Comparison of ENCODE assay signal across 8 mouse cellular contexts in the genomic region with DNA sequence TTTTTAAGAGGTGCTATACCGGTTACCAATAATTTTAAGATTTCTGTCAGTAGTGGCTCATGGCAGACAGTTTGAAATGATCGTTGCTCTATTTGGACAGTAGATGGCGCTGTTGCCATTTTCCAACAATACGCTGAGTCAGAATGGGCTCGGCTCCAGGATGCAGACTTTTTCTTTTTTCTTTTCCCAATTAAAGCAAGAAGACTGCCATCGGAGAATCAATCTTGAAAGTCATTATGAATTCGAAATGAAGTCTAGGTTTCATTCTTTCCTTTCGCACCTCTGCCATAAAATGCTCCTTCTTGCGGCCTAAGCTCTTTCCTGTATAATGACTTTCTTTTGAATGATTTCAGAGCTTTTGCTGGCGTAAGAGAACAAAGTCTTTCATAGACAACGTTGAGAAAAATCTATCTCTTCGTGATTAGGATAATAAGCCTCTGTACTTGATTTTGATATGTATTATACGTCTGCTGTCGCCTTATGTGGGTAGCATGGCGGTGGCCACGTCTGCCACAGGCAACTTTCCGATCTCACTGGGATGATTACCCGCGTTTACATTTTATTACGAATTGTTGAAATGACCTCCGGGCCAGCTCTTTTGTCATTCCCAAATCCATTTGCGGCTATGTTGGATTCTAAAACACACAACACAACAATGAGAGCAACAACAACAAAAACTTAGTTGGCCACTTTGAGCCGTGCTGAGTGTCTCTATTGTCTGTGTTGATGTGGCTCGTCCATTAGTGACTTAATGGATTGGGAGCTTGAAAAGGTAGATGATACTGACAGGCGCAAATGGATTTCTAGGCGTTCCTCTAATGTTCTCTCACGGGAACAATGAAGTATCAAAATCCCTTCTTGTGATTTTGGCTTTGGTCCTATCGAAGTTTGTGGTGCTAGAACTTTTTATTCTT. TPM values are rescaled to one million over a fixed set of nuclear protein-coding genes. Genes with fewer than 3 reads are reported as not detected.
DNase-seq lines count a peak whose midpoint lies in the region; ATAC-seq and TF ChIP-seq lines count a peak whose summit lies in the region.

No protein-coding gene starts in this region.

- H3K4me3 ChIP-seq in liver, embryonic 12.5 days, result no peak overlapping the region
- peak overlapping the region; percentile 50 for H3K4me3 ChIP-seq in left cerebral cortex, adult 2 months

- H3K4me1 ChIP-seq in liver, embryonic 12.5 days, result no peaks in the 10 kb centered on the region

- no peaks in the 10 kb centered on the region for H3K36me3 ChIP-seq in liver, embryonic 12.5 days

- no peak overlapping the region for H3K27ac ChIP-seq in liver, embryonic 12.5 days
- H3K27ac ChIP-seq in left cerebral cortex, adult 2 months, result no peak overlapping the region

- intact Hi-C loops in left cerebral cortex, adult 2 months (cut with DNase I), result loop anchor here (5.0 to 10.0 kb wide), 2 partner anchors 937 to 1494 kb away; a partner anchor contains a TSS

- H3K9ac ChIP-seq in liver, embryonic 12.5 days, result no peak overlapping the region

- no peaks in the 10 kb centered on the region for H3K9me3 ChIP-seq in liver, embryonic 12.5 days (replicated peaks)

- H3K4me2 ChIP-seq in liver, embryonic 12.5 days, result no peak overlapping the region

- H3K27me3 ChIP-seq in liver, embryonic 12.5 days (replicated peaks), result no peaks in the 10 kb centered on the region

- peak; percentile 89 for TF ChIP-seq CTCF in left cerebral cortex, adult 2 months (IDR thresholded peaks at IDR 0.05)

- ATAC-seq in liver, embryonic 12.5 days, result no peak
- peak; percentile 97 for ATAC-seq in megakaryocyte progenitor cell, adult 5-6 weeks (replicated peaks; ENCODE audit: poor library complexity)

- peak; percentile 34 for DNase-seq in liver
- peak; percentile 22 for DNase-seq in cerebellum, adult 9-11 months
- DNase-seq in frontal cortex, adult 2 months (ENCODE audit: extremely low spot score in 1 of 2, low spot score in 1 of 2), result peak; percentile 30 to 91
- peak; percentile 63 for DNase-seq in hindlimb bud, embryonic 11.5 days (ENCODE audit: extremely low spot score, low read depth, low spot score)
- DNase-seq in left cerebral cortex, adult 2 months (ENCODE audit: extremely low spot score in 1 of 2, low spot score in 2 of 2), result peak; percentile 65 to 71
- DNase-seq in right cerebral cortex, postnatal 25 days, result peak; percentile 48

- 50% methylated on average over 28 of the region's 28 CpGs for WGBS in liver, embryonic 12.5 days (ENCODE audit: insufficient replicate concordance)

RNA-seq across cellular contexts. Expression of a gene that starts 36.2 kb away (rescaled TPM):
- 0.06 and 0.08 TPM in 2 replicates for polyA plus RNA-seq in liver, embryonic 12.5 days (2016; fragmentation: Nextera tagmentation; extraction: Ambion mirVana)
- polyA plus RNA-seq in frontal cortex, adult 2 months (2012; rRNA removed), result 0.34 and 0.68 TPM in 2 replicates
- 1 to 10 TPM; 1.2 to 1.9 TPM for total RNA-seq in left cerebral cortex, adult 2 months (2021)
- total RNA-seq in megakaryocyte progenitor cell, adult 5-6 weeks (2015), result not detected in 2 replicates
- not detected in 2 replicates for total RNA-seq in megakaryocyte progenitor cell, adult 5-6 weeks (2017)
